Mouse (Mus musculus) midbrain, embryonic 14.5 days (tissue): ENCODE results near the gene Gm10188. TPM values are rescaled to one million over a fixed set of nuclear protein-coding genes. Genes with fewer than 3 reads are reported as not detected.

Experiments used
- ATAC-seq: fragments of 200-750 bp; cut with Nextera tagmentation; 2 replicates; pipeline ENCODE4 v1.8.0; 2017; ENCODE audit warnings: moderate number of reproducible peaks, moderate library complexity; ENCODE audit not compliant: low FRiP score, low TSS enrichment
- DNase-seq: peaks from one replicate; pipeline ENCODE4 v3.0.0-alpha.2; 2015
- H3K27ac ChIP-seq: fragments of 300-500 bp; sonication (generic); replicated peaks from 2 replicates; pipeline ENCODE4 v1.5.1; 2014; ENCODE audit warnings: mild to moderate bottlenecking, low read depth, low read length, moderate library complexity
- H3K27me3 ChIP-seq: fragments of 300-500 bp; sonication (generic); 2 replicates; pipeline ENCODE4 v1.6.1; 2014; ENCODE audit warnings: low read length, control low read depth, mixed read lengths; ENCODE audit not compliant: control insufficient read depth, insufficient read depth
- H3K36me3 ChIP-seq: fragments of 300-500 bp; sonication (generic); 2 replicates; pipeline ENCODE4 v1.6.1; 2014; ENCODE audit warnings: low read length, control low read depth; ENCODE audit not compliant: control insufficient read depth, insufficient read depth
- H3K4me1 ChIP-seq: fragments of 300-500 bp; sonication (generic); 2 replicates; pipeline ENCODE4 v1.6.1; 2014; ENCODE audit warnings: mild to moderate bottlenecking, antibody characterized with exemption, low read length, control low read depth; ENCODE audit not compliant: control insufficient read depth, insufficient read depth
- H3K4me2 ChIP-seq: fragments of 300-500 bp; sonication (generic); 2 replicates; pipeline ENCODE4 v1.6.1; 2014; ENCODE audit warnings: mild to moderate bottlenecking, low read length, moderate library complexity
- H3K4me3 ChIP-seq: fragments of 300-500 bp; sonication (generic); replicated peaks from 2 replicates; pipeline ENCODE4 v1.5.1; 2014; ENCODE audit warnings: low read depth, low read length
- H3K9ac ChIP-seq: fragments of 300-500 bp; sonication (generic); replicated peaks from 2 replicates; pipeline ENCODE4 v1.6.1; 2014; ENCODE audit warnings: mild to moderate bottlenecking, low read length, moderate library complexity
- H3K9me3 ChIP-seq: fragments of 300-500 bp; sonication (generic); 2 replicates; pipeline ENCODE4 v1.6.1; 2016; ENCODE audit warnings: low read length, control low read depth, mixed read lengths; ENCODE audit not compliant: control insufficient read depth
- WGBS: fragments of 180-500 bp; shearing (Covaris S2); extraction: QIAGEN DNeasy Blood & Tissue Kit; methylation state at CpG from one replicate; pipeline ENCODE4 v1.1.7; 2014; 5-methylcytosine and 5-hydroxymethylcytosine counted together
- polyA plus RNA-seq: library from polyadenylated mRNA; unstranded; fragments of >200 nt; fragmentation: Nextera tagmentation; extraction: Ambion mirVana; gene quantifications from 2 replicates; pipeline ENCODE4 v1.2.1, GENCODE M21; 2014

The Gm10188 gene
- 0.70 TPM in 1 of 2 replicates, not detected in the other for polyA plus RNA-seq

- H3K4me2 ChIP-seq, result no peak within 1 kb of the TSS
These were observed at the start of gene Gm10188 for GRCm38 (mm10) chr1:132229667-132230066. Gm10188 (minus strand) TSS chr1:132229767.

DNA sequence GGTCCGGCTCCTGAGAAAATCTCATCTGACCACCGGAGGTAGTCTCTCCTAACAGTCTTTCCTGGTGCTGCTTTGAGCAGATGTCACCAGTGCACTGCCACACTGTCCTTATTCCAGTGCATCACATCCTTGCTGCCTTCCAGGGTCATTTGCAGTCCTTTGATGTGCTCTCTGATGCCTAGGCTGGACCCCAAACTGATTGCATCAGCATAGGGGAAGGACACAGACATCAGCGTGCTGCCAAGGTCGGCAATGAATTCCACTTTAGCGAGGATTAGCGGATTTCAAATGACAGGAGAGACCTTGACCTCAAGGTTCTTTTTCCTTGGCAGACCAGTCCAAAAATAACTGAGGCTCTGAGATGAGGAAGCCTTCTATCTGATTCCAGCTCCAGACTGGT lies 47.6 kb upstream of the Gm10188 start:
- Histone ChIP-seq H3K27ac (no peak overlapping the region), H3K4me1 (peaks cover 11% of the 10 kb centered on the region), H3K36me3 (no peaks in the 10 kb centered on the region), H3K9me3 (no peaks in the 10 kb centered on the region), H3K4me2 (no peak overlapping the region), H3K9ac (no peak overlapping the region), H3K4me3 (no peak overlapping the region), H3K27me3 (no peaks in the 10 kb centered on the region)
- ATAC-seq, result no peak
- DNase-seq, result no peak
- WGBS, result 67% methylated on average over 6 of the region's 6 CpGs

More at GRCm38 (mm10) chr1:132229667-132230066, at the start of gene Gm10188:
- ATAC-seq (no peak), DNase-seq (no peak)
- H3K27ac ChIP-seq, result no peak within 1 kb of the TSS
- 89% methylated on average over 3 of the region's 3 CpGs for WGBS
- H3K36me3 ChIP-seq, result peaks cover 2% of the 10 kb centered on the region; the same call in 1 of the 2 replicates
- H3K4me1 ChIP-seq, result no peaks in the 10 kb centered on the region
- no peaks in the 10 kb centered on the region for H3K9me3 ChIP-seq
- no peak within 1 kb of the TSS for H3K9ac ChIP-seq
- H3K27me3 ChIP-seq, result no peaks in the 10 kb centered on the region
- no peak within 1 kb of the TSS for H3K4me3 ChIP-seq

DNA sequence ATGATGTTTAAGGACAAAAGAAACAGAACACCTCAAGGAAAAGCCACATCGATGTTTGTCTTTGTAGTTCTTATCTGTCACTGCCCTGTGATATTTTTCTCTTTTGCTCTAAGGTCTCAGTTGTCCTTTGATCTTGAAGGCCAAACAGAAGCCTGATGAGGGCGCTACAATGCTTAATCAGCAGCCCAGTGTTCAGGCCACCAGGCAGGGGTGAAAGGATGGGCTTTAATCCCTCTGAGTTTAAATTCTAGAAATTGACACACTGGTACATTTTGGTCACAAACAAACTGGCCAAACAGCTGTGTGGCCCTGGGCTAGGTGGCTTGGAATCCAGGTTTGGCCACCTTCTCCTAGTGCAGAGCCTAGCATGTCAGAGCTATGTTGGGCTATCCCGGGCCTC lies 47.1 kb upstream of the Gm10188 start:
- no peaks in the 10 kb centered on the region for H3K27me3 ChIP-seq
- WGBS, result 78% methylated on average over 3 of the region's 3 CpGs
- DNase-seq (no peak), ATAC-seq (no peak)
- H3K27ac ChIP-seq, result no peak overlapping the region
- H3K9ac ChIP-seq, result no peak overlapping the region
- H3K4me1 ChIP-seq, result peaks cover 7% of the 10 kb centered on the region
- H3K9me3 ChIP-seq, result no peaks in the 10 kb centered on the region
- H3K4me2 ChIP-seq, result no peak overlapping the region
- H3K4me3 ChIP-seq, result no peak overlapping the region
- H3K36me3 ChIP-seq, result no peaks in the 10 kb centered on the region

GRCm38 (mm10) chr1:132271237-132271636 lies 41.7 kb upstream of the Gm10188 start:
- no peak overlapping the region for H3K9ac ChIP-seq
- DNase-seq, result no peak

DNA sequence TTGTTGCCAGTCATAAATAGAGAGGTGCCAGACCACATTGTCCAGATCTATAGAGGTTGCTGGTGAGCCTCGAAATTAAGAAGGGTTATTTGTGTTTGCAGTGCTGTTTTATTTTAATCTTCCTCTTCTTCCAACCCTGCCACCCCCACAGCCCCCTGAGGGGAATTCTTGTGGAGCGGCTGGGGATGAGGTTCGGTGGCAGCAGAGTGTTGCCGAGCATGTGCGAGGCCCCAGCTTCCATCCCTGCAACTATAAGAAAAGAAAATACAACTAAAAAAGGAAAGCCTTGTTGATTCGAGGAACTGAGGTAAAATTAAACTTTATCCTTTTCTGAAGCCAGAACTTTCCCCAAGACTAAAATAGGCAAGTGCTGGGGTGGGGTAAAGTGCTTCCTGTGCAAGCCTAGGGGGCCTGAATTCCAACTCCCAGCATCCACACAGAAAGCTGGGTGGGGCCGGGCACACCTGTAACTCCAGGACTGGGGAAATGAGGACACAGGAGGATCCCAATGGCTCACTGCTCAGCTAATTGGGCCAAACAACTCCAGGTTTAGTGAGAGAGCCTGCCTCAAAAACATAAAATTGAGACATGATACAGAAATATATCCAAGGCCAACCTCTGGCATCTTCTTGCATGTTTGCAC lies 39.0 kb upstream of the Gm10188 start:
- no peak overlapping the region for H3K4me2 ChIP-seq
- no peaks in the 10 kb centered on the region for H3K36me3 ChIP-seq
- peaks cover 8% of the 10 kb centered on the region for H3K4me1 ChIP-seq
- H3K9ac ChIP-seq, result no peak overlapping the region
- H3K27ac ChIP-seq, result no peak overlapping the region
- no peaks in the 10 kb centered on the region for H3K27me3 ChIP-seq
- DNase-seq (no peak), ATAC-seq (no peak)
- WGBS, result 63% methylated on average over 7 of the region's 7 CpGs
- no peaks in the 10 kb centered on the region for H3K9me3 ChIP-seq
- H3K4me3 ChIP-seq, result no peak overlapping the region

More at GRCm38 (mm10) chr1:132271237-132271636, 41.7 kb upstream of the Gm10188 start:
- H3K27me3 ChIP-seq, result no peaks in the 10 kb centered on the region
- H3K4me1 ChIP-seq, result peaks cover 8% of the 10 kb centered on the region
- 48% methylated on average over 3 of the region's 3 CpGs for WGBS
- H3K36me3 ChIP-seq, result no peaks in the 10 kb centered on the region
- ATAC-seq, result no peak
- no peak overlapping the region for H3K4me2 ChIP-seq
- H3K9me3 ChIP-seq, result no peaks in the 10 kb centered on the region
- H3K4me3 ChIP-seq, result no peak overlapping the region
- H3K27ac ChIP-seq, result no peak overlapping the region

DNA sequence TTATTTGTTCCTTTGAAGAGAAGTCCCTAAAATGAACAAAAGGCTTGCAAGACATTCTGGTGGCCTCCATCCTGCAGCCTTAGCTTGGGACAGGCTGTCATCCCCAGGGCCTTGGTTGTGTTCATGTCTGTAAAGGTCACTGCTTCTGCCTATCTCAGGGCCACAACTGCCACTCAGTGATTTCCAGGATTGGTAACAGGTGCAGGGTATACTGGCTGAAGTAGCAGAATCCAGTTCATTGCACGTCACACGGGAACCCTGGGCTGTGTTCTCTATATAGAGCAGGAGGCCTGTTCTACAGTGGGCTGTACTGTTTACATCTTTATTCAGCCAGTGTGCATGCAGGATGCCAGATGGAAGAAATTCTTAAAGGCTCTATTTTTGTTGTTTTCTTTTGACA lies 38.4 kb upstream of the Gm10188 start:
- DNase-seq (no peak), ATAC-seq (no peak)
- no peak overlapping the region for H3K9ac ChIP-seq
- no peak overlapping the region for H3K4me3 ChIP-seq
- 72% methylated on average over 2 of the region's 2 CpGs for WGBS
- no peak overlapping the region for H3K27ac ChIP-seq
- no peaks in the 10 kb centered on the region for H3K9me3 ChIP-seq
- peaks cover 8% of the 10 kb centered on the region for H3K4me1 ChIP-seq
- no peaks in the 10 kb centered on the region for H3K27me3 ChIP-seq
- no peaks in the 10 kb centered on the region for H3K36me3 ChIP-seq
- H3K4me2 ChIP-seq, result no peak overlapping the region

DNA sequence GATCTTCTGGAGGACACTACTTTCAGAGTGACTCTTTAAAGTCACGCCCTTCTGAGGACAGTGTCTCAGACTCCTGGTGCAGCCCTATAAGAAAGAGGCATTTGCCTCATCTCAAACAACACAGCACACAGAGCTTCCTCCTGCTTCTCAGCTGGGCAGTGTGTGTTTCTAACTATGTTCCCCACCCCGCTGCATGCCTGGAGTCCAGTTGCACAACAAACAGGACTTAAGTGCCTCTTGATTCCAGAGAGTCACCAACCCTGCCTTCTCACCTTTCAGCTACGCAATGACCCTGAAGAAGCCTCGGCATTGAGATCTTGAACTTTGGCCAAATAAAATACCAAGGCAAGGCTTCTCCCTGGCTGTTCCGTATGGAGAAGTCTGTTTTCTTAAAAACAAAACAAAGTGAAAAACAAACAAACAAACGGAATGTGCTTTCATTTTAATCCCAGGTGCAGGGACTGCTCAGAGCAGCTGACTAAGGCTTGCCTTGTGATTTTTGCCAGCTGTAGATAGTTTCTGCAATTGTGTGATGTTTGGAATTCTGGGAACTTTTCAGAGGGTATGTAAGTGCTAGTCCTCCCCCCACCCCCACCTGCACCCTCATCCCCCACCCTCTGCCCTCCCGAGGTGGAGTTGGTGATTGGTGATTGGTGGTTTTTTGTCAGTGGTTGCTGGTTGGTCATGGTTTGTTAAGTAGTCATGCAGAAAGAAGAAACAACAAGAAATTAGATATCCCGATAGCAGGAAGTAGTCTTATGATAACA lies 37.4 kb upstream of the Gm10188 start:
- no peak for DNase-seq
- Histone ChIP-seq H3K9ac (no peak overlapping the region), H3K36me3 (no peaks in the 10 kb centered on the region), H3K4me2 (no peak overlapping the region), H3K4me3 (no peak overlapping the region), H3K9me3 (no peaks in the 10 kb centered on the region), H3K27me3 (no peaks in the 10 kb centered on the region), H3K4me1 (peaks cover 8% of the 10 kb centered on the region), H3K27ac (no peak overlapping the region)
- WGBS, result 74% methylated on average over 8 of the region's 8 CpGs
- ATAC-seq, result no peak

- Histone ChIP-seq H3K36me3 (no peaks in the 10 kb centered on the region), H3K4me1 (peaks cover 8% of the 10 kb centered on the region), H3K9me3 (no peaks in the 10 kb centered on the region), H3K4me3 (no peak overlapping the region), H3K9ac (no peak overlapping the region), H3K27me3 (no peaks in the 10 kb centered on the region), H3K4me2 (no peak overlapping the region), H3K27ac (no peak overlapping the region)
- WGBS, result 94% methylated on average over 10 of the region's 10 CpGs
- no peak for ATAC-seq
- no peak for DNase-seq
These were observed 36.4 kb upstream of the Gm10188 start for GRCm38 (mm10) chr1:132265936-132266335.
